Mouse (Mus musculus) gonadal fat pad, adult 2 months (tissue): ENCODE results near the gene Zpr1. TPM values are rescaled to one million over a fixed set of nuclear protein-coding genes. Genes with fewer than 3 reads are reported as not detected.
"Not testable (repeated sequence)": the region's sequence is repeated elsewhere in the genome, so short reads cannot be mapped to it uniquely, and the experiment has no call there.

Experiments used
- DNase-seq: peaks from one replicate; pipeline ENCODE4 v3.0.0-alpha.2; 2012; ENCODE audit warnings: low read depth
- polyA plus RNA-seq: library from polyadenylated mRNA; depleted of rRNA; stranded (reverse); fragments of >200 nt; gene quantifications from 2 replicates; pipeline ENCODE4 v1.2.3, GENCODE M21; 2012

The Zpr1 gene
- polyA plus RNA-seq, 1 experiment = 23.9 TPM

GRCm38 (mm10) chr9:46259111-46259510 is 13.8 kb upstream of the Zpr1 start:
- DNase-seq = no peak

- DNase-seq = no peak
Observed at GRCm38 (mm10) chr9:46261131-46261530, 11.7 kb upstream of the Zpr1 start.

GRCm38 (mm10) chr9:46268343-46268873 is 4.5 kb upstream of the Zpr1 start, which contains the start of gene Apoa5:
TSS of gene Apoa5 (plus strand) at chr9:46268633.
- DNase-seq = no peak

GRCm38 (mm10) chr9:46269125-46269524 is 3.7 kb upstream of the Zpr1 start:
- DNase-seq = no peak

DNA sequence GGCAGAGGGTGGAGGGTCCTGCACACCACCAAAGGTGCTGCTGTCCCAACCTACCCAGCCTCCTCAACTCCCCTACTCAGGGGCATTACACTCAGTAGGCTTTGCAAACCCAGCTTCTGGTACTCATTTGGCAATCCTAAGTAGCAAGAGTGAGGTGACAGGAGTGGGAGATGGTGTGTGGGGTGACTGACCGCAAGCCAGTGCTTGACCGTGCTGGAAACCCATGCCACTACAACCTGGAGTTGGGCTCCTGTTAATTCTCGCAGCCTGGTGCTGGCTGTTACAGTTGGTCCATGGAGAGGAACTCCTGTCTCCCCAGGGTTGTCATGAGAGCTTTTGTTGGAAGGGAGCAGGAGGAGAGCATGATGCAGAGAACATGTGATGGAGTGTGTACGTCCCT is 2.1 kb upstream of the Zpr1 start:
- no peak for DNase-seq

DNA sequence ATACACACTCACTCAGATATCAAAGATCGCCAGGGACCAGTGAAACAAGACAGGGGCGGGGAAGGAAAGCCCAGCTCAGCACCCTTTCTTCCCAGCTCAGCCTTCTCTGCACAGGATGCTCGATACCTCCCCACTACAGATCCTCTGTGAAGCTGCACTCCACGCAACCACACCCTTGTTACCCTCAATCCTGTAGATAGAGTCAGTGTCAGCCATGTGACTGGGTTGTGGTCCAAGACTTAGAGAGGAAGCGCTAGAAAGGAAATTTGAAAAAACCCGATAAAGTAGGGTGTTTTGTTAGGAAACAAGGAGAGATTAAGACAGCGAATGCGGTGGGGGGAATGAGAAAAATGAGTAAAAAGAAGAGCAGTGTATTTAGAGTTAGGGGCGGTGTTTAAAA is 794 bp upstream of the Zpr1 start:
- DNase-seq = no peak

DNA sequence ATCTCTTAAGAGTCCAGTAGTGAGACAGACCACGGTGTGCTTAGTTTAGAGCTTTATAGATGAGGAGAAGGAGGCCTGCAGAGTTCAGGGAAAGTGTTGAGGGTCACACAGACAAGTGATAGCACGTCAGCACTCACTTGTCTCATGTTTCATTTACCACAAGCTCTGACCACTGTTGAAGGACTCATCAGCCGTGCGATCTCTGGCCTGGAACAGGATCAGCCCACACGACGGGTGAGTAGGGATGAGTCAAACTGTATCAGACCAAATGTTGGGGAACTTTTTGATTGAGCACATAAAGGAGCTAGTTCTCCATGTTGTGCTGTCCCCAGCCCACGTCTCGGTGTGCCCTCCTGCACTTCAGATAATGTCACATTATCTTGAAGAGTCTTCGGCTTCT is 1.6 kb downstream of the Zpr1 start:
- DNase-seq = no peak

GRCm38 (mm10) chr9:46282631-46283436 is 10.0 kb downstream of the Zpr1 start, which contains the start of gene Bud13:
TSS of gene Bud13 (plus strand) at chr9:46283008.
- peak; percentile 60 for DNase-seq

DNA sequence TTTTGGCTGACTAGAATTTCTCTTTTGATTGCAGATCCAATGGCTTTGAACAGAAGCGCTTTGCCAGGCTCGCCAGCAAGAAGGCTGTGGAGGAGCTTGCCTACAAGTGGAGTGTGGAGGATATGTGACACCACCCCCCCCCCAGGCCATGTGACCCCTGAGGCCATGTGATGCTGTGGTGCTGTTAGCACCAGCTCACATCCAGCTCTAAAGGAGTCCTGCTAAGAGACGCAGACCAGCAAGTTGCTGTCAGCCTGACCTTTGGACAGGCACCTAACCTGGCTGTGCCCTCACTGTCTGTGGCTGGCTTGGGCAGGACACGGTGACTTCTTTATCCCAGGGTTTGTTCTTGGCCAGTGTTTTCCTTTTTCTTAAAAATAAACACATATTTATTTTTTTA is 25.5 kb downstream of the Zpr1 start:
- DNase-seq = no peak

DNA sequence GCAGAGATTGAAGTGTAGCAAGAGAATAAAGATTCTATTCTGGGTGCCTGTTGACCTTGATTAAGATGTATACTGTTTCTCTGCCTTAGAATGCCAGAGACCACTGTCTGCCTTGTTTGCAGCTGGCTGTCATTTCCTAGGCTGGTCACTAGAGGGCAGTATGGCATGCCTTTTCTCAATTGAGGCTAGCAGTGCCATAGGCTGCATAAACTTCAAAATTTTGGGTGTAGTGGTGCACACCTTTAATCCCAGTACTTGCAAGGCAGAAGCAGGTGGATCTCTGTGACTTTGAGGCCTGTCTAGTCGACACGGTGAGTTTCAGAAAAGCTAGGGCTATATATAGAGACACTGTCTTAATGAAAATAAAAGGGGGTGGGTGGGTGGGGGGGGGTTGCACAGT is 29.3 kb downstream of the Zpr1 start:
- no peak for DNase-seq

DNA sequence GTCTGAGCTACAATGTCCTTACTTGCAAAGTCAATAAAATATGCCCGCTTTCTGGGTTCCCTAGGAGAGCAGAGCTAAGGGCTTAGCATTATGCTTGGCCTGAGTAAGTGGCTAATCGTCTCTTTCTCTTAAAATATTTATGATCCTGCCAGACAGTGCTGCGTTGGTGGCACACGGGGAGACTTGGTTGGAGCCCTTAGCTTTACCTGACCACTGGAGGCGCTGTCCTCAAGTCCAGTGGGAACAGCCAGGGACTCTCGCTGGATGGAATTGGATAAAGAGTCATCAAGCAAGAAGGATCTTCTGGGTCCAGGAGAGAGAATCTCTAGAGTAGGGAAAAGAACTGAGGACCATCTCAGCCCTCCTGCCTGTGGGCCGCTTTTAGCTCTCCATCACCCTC is 36.3 kb downstream of the Zpr1 start:
- DNase-seq = no peak

- DNase-seq = no peak
Observed at GRCm38 (mm10) chr9:46314507-46314906, 41.6 kb downstream of the Zpr1 start.

- no peak for DNase-seq
Observed at GRCm38 (mm10) chr9:46314921-46315320, 42.1 kb downstream of the Zpr1 start.

GRCm38 (mm10) chr9:46315807-46316365 is 43.0 kb downstream of the Zpr1 start:
- no peak for DNase-seq

GRCm38 (mm10) chr9:46316388-46316787 is 43.5 kb downstream of the Zpr1 start:
- no peak for DNase-seq

GRCm38 (mm10) chr9:46316909-46317308 is 44.0 kb downstream of the Zpr1 start:
- DNase-seq = no peak

DNA sequence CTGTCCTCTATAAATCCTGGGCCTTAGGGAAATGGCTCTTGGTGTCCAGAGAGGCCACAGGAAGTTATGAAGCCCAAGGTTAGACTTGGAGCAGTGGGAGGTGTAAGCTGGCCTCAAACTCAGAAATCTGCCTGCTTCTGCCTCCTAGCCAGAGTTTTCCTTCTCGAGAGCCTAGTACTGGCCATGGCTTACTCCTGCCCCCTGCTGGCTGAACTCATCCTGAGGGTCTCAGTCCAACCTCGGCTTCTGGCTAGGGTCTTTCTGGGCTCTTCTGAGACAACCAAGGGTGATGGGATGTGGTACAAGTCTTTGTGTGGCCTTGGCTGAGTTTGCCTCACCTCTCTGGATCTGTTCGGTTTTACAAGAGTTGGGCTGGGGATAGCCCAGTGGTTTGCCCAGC is 45.1 kb downstream of the Zpr1 start:
- no peak for DNase-seq

DNA sequence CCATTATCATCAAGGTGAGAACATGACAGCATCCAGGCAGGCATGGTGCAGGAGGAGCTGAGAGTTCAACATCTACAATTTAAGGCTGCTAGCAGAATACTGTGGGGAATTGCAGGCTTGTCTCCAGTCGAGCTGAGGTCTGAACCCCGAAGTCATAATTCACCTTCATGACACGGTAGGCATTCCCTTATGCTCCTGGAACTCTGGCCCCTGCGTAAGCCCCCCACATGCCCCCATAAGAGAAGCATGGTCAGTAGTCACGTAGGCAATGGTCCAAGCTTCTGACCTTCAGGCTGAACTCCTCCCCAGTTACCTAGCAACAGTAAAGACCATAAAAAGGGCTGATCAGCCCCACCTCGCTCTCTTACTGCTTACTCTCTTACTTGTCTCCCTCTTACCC is 47.0 kb downstream of the Zpr1 start, which contains the start of gene 4931429L15Rik:
Gene 4931429L15Rik, minus strand, starts transcription at position 101 of the 400 bp plus-strand sequence.
- DNase-seq = not testable (repeated sequence)

DNA sequence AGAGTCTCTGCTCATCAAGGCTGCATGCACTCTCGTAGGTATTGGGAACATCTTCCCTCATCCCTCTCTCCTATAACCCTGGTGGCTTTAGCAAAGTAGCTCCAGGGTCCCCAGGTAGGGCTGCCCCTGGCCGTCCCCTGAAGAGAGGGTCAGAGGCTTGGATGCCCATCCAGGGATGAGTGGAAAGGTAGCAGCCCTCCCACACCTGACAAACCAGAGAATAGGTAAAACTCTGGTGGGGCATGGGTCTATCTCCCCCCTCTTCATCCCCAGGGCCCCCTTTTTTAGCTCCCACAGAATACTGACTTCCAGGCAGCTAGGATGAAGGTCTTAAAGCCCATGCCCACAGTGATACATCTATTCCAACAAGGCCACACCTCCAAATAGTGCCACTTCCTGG is 47.6 kb downstream of the Zpr1 start:
- DNase-seq = no peak

DNA sequence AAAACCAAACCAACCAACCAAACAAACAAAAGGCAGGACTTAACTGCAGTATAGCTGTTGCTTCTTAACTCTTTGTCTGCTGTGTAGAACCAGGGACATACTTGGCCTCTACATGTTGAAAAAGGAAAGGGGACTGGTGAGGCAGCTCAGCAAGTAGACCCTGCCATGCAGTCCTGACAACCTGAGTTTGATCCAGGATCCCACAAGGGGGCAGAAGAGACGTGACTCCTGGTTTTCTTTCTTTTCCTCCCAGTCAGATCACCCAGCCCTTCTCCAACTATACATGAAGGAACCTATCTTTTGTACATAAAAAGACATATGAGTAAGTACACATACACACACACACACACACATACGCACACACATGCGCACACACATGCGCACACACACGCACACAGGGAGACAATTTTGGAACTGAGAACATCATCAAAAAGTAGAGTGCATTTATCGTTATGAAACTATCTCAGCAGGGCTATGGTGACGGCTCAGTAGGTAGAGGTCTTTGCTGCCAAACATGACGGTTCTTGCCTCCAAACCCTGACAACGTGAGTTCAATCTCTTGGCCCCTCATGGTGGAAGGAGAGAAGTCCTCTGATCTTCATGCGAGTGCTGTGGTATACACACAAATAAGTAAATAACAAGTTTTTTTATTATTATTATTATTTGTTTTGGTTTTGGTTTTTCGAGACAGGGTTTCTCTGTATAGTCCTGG is 54.0 kb downstream of the Zpr1 start:
- DNase-seq = no peak

- no peak for DNase-seq
Observed at GRCm38 (mm10) chr9:46327706-46328571, 55.1 kb downstream of the Zpr1 start.
